Mouse (Mus musculus): ENCODE data around the gene Nop56. TPM values are rescaled to one million over a fixed set of nuclear protein-coding genes. Genes with fewer than 3 reads are reported as not detected.

Gene Nop56
- 100 to 1,000 TPM; 171 to 187 TPM for total RNA-seq (2021)
- long read RNA-seq, transcript Nop56-202 (12 exons, 1,877 nt) = major isoform, 71 of 142 reads
- long read RNA-seq, partial matches to known transcripts = 23 of 142 reads
- long read RNA-seq, other reads (novel, unspliced or antisense) = 44 of 142 reads

GRCm38 (mm10) chr2:130274149-130274861 is at the start of gene Nop56:
Nop56 (plus strand) TSS chr2:130274430.
- peak; percentile 100 for DNase-seq (ENCODE audit: low spot score in 2 of 2)

- peak; percentile 16 to 33 for DNase-seq (ENCODE audit: low spot score in 2 of 2)
Measured at GRCm38 (mm10) chr2:130246912-130247311, 27.3 kb upstream of the Nop56 start.

- DNase-seq (ENCODE audit: low spot score in 2 of 2) = no peak
Measured at GRCm38 (mm10) chr2:130248226-130248625, 26.0 kb upstream of the Nop56 start.

- DNase-seq (ENCODE audit: low spot score in 2 of 2) = no peak
Measured at GRCm38 (mm10) chr2:130256762-130257161, 17.5 kb upstream of the Nop56 start.

- no peak for DNase-seq (ENCODE audit: low spot score in 2 of 2)
Measured at GRCm38 (mm10) chr2:130260822-130261221, 13.4 kb upstream of the Nop56 start.

GRCm38 (mm10) chr2:130261914-130262313 is 12.3 kb upstream of the Nop56 start:
- no peak for DNase-seq (ENCODE audit: low spot score in 2 of 2)

GRCm38 (mm10) chr2:130262398-130262797 is 11.8 kb upstream of the Nop56 start:
- DNase-seq (ENCODE audit: low spot score in 2 of 2) = no peak

- no peak for DNase-seq (ENCODE audit: low spot score in 2 of 2)
Measured at GRCm38 (mm10) chr2:130265520-130265919, 8.7 kb upstream of the Nop56 start.

GRCm38 (mm10) chr2:130268074-130268473 is 6.2 kb upstream of the Nop56 start:
- no peak for DNase-seq (ENCODE audit: low spot score in 2 of 2)

- peak in 1 of 2 experiments; percentile 54 for DNase-seq (ENCODE audit: low spot score in 2 of 2)
Measured at GRCm38 (mm10) chr2:130273732-130274131, 498 bp upstream of the Nop56 start.

- DNase-seq (ENCODE audit: low spot score in 2 of 2) = no peak
Measured at GRCm38 (mm10) chr2:130274862-130275261, 632 bp downstream of the Nop56 start.

- DNase-seq (ENCODE audit: low spot score in 2 of 2) = peak; percentile 73 to 76
Measured at GRCm38 (mm10) chr2:130275649-130276048, 1.4 kb downstream of the Nop56 start.

GRCm38 (mm10) chr2:130279600-130280091 is 5.4 kb downstream of the Nop56 start:
- no peak for DNase-seq (ENCODE audit: low spot score in 2 of 2)

GRCm38 (mm10) chr2:130280224-130280623 is 6.0 kb downstream of the Nop56 start:
- DNase-seq (ENCODE audit: low spot score in 2 of 2) = no peak

- peak; percentile 53 to 72 for DNase-seq (ENCODE audit: low spot score in 2 of 2)
Measured at GRCm38 (mm10) chr2:130280818-130281217, 6.6 kb downstream of the Nop56 start.

GRCm38 (mm10) chr2:130283854-130284654 is 9.8 kb downstream of the Nop56 start, which contains the start of gene Idh3b:
Idh3b (minus strand) TSS chr2:130284547.
- DNase-seq (ENCODE audit: low spot score in 2 of 2) = peak; percentile 86 to 88

GRCm38 (mm10) chr2:130289086-130289485 is 14.9 kb downstream of the Nop56 start:
- no peak for DNase-seq (ENCODE audit: low spot score in 2 of 2)

GRCm38 (mm10) chr2:130291434-130291833 is 17.2 kb downstream of the Nop56 start:
- peak; percentile 78 to 82 for DNase-seq (ENCODE audit: low spot score in 2 of 2)

GRCm38 (mm10) chr2:130293009-130293408 is 18.8 kb downstream of the Nop56 start:
- DNase-seq (ENCODE audit: low spot score in 2 of 2) = no peak

- DNase-seq (ENCODE audit: low spot score in 2 of 2) = peak in 1 of 2 experiments; percentile 28
Measured at GRCm38 (mm10) chr2:130293486-130293885, 19.3 kb downstream of the Nop56 start.

- DNase-seq (ENCODE audit: low spot score in 2 of 2) = no peak
Measured at GRCm38 (mm10) chr2:130294218-130294935, 20.1 kb downstream of the Nop56 start.
